Mouse (Mus musculus): ENCODE data around the gene Tnnc1. TPM values are rescaled to one million over a fixed set of nuclear protein-coding genes. Genes with fewer than 3 reads are reported as not detected.
A peak's percentile ranks its signal among the peaks of the same experiment; 100 is the strongest.

Tnnc1 gene
- 1 to 10 TPM in 1 of 2 experiments, under 1 TPM in 1; 0.76 to 1.5 TPM for total RNA-seq (2021)
- long read RNA-seq, experiment 1, transcript Tnnc1-202 (6 exons, 721 nt): major isoform, 8 of 8 reads
- long read RNA-seq, experiment 1, partial matches to known transcripts: 0 of 8 reads
- long read RNA-seq, experiment 1, other reads (novel, unspliced or antisense): 0 of 8 reads
- long read RNA-seq, experiment 2: 0 reads

DNA sequence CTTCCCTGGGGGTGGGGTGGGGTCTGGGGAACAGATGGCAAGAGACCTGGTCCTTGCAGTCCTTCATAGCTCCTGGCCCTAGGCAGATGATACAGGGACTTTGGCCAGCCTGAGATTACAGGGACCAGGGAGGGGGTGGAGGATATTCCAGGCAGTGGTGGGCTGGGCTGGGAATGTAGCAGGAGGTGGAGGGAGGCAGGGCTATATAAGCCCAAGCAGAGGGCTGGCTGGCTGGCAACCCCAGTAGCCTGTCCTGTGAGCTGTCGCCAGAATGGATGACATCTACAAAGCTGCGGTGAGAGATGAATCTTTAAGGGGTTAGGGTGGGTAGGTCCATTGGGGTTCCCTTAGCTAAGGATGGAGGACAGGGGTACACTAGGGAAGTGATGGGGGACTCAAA, at the start of gene Tnnc1:
Tnnc1 (plus strand) TSS at position 229 of the 400 bp plus-strand sequence.
- no peak for DNase-seq

DNA sequence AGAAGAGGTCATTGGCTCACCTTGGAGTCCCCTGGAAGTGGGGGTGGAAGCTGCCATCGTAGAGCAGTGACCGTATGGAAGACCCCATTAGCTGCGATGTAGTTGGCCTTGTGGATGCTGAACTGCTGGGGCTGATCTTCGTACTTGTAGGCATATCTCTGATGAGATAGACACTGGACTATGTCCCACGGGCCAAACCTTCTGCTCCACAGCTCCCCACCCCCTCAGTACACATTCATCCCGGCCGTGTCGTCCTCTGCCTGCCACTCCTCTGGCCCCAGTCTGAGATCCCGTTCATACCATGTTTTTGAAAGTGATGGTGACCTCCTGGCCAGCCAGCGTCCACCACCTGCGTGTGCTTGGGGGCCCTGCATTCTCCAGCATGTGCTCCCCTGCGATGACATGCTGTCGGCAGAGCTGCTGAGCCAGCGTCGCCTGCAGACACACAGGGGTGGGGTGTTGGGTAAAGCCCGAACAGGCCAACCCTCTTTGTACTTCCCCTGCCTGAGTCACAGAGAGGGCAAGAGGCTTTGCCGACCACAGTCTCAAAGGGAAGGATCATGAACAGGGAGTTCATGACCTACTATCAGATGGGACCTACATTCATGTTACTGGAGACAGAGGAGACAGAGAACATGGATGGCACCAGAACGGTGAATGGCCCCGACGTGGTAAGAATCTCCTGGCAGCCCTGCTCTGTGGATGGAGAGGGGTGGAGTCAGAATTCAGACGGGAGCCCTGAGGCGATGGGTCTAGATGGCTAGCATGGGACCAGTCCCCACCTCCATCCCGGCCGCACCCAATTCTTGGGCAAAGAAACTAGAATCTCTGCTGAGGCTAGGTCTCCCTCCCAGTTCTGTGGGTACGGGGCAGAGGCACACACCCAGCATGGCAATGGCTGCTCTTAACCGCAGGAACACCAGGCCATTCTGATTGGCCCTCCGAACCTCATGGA, 47.6 kb upstream of the Tnnc1 start:
- no peak for DNase-seq

DNA sequence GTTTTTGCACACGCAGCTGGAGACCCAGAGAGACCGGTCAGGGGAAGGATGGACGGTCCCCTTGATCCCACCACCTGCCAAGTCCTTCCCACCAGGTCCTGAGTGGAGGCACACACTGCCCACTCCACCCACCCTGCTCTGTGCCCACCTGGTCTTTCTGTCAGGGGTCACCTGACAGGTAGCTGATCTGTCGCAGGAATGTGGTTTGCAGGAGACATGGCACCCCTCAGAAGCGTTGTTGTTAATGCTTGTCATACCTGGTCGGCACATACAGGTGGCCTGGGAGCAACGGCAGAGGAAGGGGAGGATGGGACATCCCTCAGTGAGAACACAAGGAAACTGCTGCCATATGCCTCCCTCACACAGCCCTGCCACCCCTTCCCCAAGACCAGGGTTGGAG, 46.9 kb upstream of the Tnnc1 start:
- DNase-seq: no peak

DNA sequence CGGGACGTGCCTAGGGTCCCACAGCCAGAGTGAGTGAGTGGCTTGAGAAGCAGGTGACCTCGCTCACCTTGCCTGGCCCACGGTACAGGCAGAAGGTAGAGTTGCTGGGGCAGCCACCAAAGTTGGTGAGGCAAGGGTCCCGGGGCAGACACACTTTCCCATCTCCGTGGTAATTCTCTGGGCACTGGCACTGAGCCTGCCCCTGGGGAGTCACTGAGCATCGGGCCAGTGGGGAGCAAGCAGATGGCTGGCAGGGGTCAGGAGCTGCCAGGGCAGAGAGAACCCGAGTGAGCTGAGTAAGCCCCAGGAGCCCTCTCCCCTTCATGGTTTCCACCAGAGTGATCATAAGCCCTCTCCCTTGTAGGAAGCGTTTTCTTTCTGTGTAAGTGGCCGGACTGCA, 46.5 kb upstream of the Tnnc1 start:
- DNase-seq: no peak

DNA sequence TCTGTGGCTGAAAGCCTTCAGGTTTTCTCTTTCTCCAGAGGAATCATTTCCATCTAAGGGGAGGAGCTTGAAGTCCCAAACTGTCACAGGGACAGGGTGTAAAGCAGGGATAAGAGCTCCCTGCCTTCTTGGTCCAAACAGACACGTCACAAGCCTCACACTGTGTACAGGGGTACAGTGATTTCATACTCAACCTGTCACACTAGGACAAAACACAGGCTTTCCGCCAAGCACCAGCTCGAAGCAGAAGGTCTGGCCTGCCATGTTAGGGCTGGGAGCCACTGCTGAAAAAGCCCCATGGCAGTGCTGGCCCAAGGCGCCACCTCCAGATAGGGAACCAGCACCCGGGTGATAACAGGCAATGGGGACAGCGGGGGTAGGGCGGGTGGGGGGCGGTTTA, 44.0 kb upstream of the Tnnc1 start:
- DNase-seq: no peak

DNA sequence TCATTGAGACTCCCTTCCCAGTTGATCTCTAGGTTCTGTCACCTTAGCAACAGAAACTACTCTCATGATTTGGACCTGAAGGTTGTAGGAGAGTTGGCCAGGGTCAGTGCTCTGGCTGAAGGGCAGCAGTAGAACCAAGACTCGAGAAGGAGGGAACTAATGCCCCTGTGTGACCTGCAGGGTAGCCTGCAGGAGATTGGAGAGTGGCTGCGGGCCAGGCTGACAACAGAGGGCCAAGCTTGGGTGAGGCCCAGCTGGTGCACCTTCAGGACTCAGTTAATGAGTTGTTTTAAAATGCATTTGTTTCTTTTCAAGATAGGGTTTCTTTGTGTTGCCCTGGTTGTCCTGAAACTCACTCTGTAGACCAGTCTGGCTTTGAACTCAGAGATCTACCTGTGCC, 43.1 kb upstream of the Tnnc1 start:
- peak in 1 of 2 experiments; percentile 44 for DNase-seq

DNA sequence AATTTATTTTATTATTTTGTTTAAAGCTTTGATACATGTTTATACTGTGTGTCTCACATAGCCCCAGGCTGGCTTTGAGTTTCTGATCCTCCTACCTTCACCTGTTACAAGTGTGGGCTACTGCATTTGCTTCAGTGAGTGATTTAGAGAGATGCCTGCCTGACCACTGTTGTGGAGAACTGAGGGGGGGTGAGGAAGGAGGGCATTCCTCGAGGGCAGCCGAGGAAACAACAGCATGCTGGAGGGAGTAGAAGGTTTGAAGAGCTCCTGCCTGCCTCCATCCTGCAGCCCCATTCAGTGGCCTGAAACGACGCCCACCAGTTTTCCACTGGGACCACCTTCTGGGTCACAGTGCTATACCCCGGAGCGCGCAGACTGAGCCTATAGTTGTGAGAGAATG, 42.7 kb upstream of the Tnnc1 start:
- no peak for DNase-seq

DNA sequence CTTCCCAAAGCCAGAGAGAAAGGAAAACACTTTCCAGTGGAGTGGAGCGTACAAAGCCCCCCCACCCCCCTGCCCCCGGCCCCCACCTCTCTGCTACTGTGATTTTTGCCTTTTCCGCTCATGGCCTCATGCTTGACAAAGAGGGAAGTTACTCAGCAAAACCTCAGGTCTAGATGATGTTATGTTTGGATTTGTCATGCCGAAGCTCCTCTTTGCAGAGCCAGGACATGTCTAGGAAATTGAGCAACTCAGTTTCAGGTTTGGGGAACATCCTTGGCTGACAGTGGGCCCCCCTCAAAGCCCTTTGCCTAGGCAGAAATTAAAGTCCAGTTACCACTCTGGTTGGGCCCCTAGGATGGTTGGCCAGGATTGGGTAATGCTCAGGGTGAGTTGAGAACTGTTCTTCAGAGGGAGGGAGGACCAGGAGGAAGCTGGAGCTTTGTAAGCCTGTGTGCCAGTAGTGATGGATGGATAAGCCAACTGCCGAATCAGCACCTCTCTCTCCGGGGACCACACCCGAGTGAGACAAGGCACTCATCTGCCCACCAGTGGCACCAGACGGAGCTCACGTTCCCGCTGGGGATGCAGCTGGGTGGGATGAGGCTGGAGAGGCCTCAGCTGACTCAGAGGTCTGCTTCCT, 42.0 kb upstream of the Tnnc1 start:
- DNase-seq: peak; percentile 29 to 36

DNA sequence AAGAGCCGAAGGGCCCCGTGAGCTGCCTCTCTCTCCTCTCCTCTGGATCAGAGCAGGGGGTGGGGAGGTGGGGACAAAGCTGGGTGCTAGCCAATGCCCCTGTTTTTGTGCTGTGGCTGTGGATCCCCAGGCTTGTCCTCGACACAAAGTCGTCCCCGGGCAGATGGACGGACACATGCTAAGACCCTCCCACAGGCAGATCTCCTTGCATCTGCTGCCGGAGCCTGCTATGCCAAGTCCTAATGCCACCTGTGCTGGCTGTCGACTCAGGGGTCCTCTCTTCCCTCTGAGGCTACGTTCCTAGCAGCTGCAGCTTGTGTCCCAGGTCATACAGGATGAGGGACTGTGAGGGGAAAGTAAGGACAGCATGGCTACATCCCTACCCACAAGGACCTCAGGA, 41.3 kb upstream of the Tnnc1 start:
- DNase-seq: no peak

DNA sequence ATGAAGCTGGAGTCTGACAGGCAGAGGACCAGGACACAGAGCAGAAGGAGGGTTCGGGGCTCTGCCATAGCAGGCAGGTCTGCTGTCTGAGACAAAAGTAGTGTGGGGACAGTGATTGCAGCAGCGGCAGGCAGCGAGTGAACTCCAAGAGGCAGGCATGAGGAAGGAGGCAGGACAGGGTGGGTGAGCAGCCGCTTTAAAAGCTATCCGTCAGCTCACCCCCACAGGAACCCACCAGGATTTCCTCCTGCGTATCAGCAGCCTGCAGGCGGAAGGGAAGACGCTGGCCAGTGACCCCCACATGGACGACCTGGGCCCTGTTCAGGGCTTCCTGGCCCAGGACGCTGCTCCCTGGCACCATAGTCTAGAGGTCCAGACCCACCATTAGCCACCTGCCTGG, 39.7 kb upstream of the Tnnc1 start, which contains the start of gene Stab1:
Stab1 (minus strand) TSS at position 217 of the 400 bp plus-strand sequence.
- peak; percentile 60 to 69 for DNase-seq

DNA sequence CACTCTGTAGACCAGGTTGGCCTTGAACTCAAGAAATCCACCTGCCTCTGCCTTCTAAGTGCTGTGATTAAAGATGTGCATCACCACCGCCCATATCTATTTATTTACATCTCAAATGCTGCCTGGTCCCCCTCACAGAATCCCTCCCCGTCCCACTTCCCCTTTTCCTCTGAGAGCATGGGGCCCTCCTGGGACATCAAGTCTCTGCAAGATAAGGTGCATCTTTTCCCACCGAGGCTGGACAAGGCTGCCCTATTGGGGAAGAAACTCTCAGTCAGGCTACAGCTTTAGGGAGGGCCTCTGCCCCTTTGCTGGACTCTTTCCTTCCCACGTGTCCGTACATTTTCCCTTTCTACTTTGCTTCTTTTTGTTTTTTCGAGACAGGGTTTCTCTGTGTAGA, 38.6 kb upstream of the Tnnc1 start:
- no peak for DNase-seq

DNA sequence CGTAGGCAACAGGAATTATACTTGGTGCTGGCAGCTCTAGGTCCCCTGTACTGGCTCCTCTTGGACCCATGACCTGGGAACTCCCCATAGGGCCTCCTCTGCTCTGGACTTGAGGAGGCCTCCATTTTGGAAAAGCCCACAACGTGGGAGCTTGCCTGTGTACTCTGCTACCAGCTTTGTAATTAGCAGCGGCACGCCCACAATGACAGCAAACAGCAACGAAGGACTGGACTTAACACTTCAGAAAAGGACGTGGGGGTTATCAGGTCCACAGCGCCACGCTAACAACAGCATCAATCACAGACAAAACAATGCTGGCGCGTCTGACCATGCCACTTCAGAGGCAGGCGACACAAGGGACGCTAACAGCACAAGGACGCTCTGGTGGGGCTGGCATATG, 37.1 kb upstream of the Tnnc1 start:
- no peak for DNase-seq

DNA sequence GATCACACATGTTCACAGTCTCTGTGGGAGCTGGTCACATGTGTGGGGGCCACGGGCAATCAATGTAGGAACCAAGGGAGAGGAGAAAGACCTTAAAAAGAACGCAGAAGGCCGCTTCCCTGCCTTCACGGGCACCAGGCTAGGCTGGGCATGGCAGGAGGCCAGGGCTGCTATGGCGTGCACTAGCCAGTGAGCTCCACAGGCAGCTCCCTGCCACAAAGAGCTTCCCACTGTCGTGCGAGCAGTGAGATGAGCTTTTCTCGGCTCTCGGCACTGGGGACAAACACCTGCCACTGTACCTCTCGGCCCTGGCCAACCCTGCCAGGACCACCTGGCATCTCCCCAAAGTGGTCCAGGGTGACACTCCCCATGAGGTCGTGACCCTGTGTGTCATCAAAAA, 36.7 kb upstream of the Tnnc1 start:
- peak in 1 of 2 experiments; percentile 52 for DNase-seq

DNA sequence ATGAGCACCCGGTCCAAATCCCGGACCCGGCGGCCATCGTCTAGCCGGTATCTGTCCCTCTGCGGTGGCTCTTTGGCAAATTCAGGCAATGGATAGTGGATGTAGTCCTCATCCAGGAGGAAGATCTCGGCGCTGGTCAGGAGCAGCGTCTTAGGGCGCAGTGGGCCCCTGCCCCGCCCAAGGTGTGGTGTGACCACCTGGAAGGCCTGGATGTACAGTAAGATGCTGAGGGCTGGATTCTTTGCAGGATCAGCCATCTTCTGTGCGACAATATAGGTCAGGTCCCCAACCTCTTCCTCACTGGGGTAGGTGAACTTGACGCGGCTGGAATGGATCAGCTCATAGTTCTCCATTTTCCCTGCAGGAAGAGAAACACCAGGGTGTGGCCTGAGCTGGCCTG, 36.3 kb upstream of the Tnnc1 start:
- DNase-seq: no peak

DNA sequence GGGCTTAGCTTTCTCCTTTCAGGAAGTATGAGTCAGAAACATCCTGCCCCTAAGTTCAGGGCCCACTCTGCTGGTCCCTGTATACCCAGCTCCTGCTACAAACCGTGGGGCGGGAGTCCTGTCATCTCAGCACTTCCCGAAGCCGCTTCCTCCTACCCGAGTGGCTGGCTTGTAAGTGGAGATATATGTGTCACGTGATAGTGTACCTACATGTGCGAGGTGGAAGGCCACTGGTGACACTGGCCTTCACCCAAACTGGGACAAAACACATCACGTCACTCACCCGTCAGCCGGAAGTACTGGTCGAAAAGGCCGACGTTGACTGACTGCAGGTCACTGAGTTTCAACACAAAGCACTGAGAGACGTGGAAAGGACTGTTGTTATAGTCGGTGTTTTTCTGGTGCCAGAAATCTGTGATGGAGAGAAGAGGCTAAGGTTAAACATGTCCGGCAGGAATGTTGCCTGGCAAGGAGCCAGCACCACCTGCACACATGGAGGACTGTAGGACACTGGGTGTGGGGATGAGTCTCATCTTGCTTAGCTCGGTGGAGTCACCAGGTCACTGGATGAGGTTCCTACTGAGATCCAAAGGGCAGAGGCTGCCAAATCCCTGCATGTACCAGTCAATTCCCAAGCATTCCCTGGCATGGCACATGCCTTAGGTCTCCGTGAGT, 35.2 kb upstream of the Tnnc1 start:
- DNase-seq: peak; percentile 34 to 52

DNA sequence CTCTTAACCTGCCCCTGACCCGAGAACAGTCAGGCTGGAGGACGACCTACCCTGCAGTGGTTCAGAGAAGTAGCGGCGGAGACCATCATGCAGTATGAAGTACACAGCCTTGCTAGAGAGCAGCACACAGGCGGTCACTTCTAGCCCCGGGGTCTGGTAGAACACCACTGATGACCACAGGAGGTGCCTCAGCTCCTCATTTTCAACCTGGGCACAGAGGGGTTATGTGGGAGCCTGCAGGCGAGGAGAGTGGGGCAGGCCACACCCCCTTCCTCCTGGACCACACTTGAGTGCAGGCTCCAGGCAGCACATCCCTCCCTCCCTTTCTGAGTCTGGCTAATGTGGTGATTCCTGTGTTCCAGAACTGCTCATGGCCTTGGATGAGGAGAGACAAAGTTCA, 34.6 kb upstream of the Tnnc1 start:
- DNase-seq: no peak

DNA sequence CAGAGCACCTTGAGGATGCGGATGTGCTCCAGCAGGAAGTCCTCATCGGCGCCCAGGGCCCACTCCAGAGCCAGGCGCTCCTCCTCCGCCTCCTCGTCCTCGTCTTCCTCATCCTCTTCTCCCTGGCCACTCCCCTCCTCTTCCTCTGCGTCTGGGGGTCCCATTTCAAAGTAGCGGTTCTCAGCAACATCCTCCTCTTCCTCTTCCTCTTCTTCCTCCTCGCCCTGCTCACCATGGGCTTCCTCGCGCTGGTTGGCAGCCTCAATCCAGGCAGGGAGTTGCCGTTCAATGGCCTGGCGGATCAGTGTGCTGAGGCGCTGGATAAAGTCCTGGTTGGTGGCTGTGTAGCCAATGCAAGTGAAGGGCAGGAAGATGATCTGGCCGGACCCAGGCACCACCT, 30.8 kb upstream of the Tnnc1 start:
- DNase-seq: no peak

DNA sequence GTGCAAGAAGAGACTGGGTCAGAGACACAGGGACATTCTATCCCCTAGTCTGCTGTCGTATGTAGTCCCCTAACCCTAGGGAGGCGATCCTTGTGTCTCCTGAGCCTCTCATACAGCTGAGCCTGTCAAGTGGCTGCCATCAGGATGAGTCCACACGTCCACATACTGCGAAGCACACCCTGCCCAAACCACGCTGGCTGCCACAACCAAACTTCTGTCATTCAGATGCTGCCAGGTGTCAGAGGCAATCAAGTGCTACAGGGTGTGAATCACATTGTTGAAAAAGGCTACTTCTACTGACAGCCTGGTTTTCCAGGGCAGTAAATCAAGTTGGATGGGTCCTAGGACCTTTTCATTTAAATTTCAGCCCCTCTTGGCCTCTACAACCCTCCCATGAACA, 30.4 kb upstream of the Tnnc1 start:
- DNase-seq: no peak

DNA sequence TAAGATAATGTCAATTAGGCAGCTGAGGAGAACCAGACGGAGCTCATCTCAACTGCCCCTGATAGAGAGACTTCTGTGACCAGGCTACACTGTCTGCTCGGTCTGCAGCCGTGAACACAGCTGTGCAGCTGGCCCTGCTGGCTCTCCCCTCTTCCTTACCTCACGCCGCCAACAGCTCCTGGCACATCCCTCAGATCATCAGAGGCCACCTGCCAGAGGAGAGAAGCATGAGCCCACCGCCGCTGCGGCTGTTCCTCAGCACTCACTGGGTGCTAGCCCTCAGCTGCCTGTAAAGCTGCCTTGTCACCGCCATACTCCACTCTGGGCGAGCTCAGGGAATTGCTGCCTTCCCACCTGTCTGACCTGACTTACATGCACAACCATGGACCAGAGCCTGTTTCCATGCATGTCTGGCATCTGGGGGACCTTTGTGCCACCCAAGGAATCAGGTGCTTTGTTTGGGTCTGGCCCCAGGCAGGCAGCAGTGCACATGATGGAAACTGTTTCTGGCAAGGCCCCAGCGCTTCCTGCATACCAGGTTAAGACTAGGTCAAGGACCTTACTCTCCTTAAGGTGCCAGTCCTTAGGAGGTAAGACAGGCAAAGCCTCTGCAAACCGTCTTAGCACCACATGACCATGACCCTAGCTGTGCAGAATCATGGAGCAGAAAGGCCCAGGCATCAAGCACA, 28.3 kb upstream of the Tnnc1 start:
- DNase-seq: no peak

DNA sequence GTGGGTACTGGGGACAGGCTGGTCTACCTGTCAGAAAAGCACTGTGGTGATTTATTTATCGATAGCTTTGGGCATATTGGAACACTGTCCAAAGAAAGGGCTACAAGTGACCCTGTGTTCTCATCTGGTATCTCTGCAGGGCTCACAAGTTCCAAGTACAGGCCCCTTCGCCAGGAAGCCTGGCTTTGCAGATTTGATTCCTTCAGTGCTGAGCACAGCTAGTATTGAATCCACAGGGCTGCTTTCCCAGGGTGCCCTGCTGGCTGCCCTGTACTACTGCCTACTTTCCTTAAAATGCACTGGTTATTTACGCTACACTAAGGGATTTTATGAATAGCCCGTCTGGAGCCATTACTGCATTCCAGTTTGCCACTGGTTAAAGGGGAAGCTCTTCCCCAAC, 26.6 kb upstream of the Tnnc1 start:
- no peak for DNase-seq

DNA sequence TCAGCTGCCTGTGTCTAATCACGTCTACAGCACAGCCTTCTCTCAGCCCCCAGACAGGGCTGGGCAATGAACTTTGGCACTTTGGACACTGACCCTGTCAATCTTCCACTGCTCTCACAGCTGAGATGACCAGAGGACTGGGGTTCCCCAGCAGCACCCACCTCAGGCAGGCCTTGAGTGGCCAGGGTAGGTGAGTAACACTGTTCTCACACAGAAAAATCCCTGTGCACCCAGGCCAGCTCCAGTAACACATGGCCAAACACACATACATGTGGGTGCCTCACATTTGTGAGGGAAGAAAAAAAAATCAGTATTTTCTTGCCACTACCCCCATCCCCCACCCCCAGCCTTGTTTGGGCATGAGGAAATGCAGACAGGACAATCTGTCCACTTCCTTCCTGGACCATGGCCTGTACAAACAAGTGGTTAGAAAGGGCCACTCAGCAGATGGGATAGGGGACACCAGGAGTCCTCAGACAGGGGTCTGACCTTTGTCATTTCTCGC, 25.3 kb upstream of the Tnnc1 start:
- DNase-seq: peak in 1 of 2 experiments; percentile 51

DNA sequence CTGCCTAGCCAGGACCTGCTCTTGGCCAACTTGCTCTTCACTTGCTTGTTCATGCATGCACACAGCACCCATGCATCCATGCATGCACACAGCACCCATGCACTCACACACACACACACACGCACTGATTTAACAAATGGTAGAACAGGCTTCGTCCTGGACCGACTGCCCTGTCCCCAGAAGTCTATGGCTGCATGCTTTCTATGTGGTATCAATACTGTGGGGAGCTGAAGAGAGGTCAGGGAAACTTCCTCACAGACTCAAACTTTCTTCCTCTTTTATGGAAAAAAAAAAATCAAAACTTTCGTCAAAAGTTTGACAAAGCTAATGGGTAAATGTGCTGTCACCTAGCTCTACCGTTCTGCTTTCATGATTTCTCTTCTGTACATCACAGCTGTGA, 24.6 kb upstream of the Tnnc1 start:
- no peak for DNase-seq
